Mouse (Mus musculus) embryonic fibroblast, embryonic 13.5 days (primary cell): ENCODE measurements around the gene Gm44790.

Experiments
- CTCF ChIP-seq: IDR thresholded peaks from 2 replicates; pipeline ENCODE4 v1.5.1; 2011; ENCODE audit warnings: mild to moderate bottlenecking, control low read depth, low read length, moderate library complexity, borderline replicate concordance; ENCODE audit not compliant: insufficient read depth
- POLR2A ChIP-seq: IDR thresholded peaks from 2 replicates; pipeline ENCODE4 v1.6.1; 2011; ENCODE audit warnings: low read depth, mild to moderate bottlenecking, control low read depth, low read length, moderate library complexity

DNA sequence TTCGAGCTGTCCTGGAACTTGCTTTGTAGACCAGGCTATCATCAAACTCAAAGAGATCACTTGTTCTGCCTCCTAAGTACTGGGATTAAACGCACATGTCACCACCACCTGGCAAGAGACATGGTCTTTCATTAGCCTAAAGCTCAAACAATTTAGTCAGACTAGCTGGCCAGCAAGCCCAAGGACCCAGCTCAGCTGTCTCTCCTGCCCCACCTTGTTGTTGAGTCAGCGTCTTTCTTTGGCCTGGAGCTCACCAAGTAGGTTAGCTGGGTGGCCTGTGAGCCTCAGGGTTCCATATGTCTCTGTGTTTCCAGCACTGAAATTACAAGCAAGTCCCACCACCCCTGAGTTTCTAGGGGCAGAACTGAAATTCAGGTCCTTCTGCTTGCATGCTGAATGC, 36.6 kb downstream of the Gm44790 start:
- TF ChIP-seq CTCF = no peak
- TF ChIP-seq POLR2A = no peak
